Mouse (Mus musculus) limb, embryonic 12.5 days (tissue): ENCODE results near the gene Galnt17. TPM values are rescaled to one million over a fixed set of nuclear protein-coding genes. Genes with fewer than 3 reads are reported as not detected.

Source experiments
- ATAC-seq: fragments of 200-750 bp; cut with Nextera tagmentation; 2 replicates; pipeline ENCODE4 v1.8.0; 2017; ENCODE audit warnings: low read depth, moderate TSS enrichment; ENCODE audit not compliant: insufficient number of reproducible peaks, insufficient read depth, low FRiP score, low TSS enrichment
- H3K27ac ChIP-seq: fragments of 300-500 bp; sonication (generic); 2 replicates; pipeline ENCODE4 v1.5.1; 2016; ENCODE audit warnings: mild to moderate bottlenecking, moderate library complexity
- H3K27me3 ChIP-seq: fragments of 300-500 bp; sonication (generic); 2 replicates; pipeline ENCODE4 v1.6.1; 2016; ENCODE audit warnings: mild to moderate bottlenecking, moderate library complexity
- H3K36me3 ChIP-seq: fragments of 300-500 bp; sonication (generic); 2 replicates; pipeline ENCODE4 v1.6.1; 2016; ENCODE audit warnings: mild to moderate bottlenecking, moderate library complexity
- H3K4me1 ChIP-seq: fragments of 300-500 bp; sonication (generic); replicated peaks from 2 replicates; pipeline ENCODE4 v1.6.1; 2016
- H3K4me2 ChIP-seq: fragments of 300-500 bp; sonication (generic); 2 replicates; pipeline ENCODE4 v1.6.1; 2016; ENCODE audit warnings: mild to moderate bottlenecking, moderate library complexity
- H3K4me3 ChIP-seq: fragments of 300-500 bp; sonication (generic); replicated peaks from 2 replicates; pipeline ENCODE4 v1.5.1; 2016; ENCODE audit warnings: mild to moderate bottlenecking
- H3K9ac ChIP-seq: fragments of 300-500 bp; sonication (generic); replicated peaks from 2 replicates; pipeline ENCODE4 v1.6.1; 2016; ENCODE audit warnings: mild to moderate bottlenecking, moderate library complexity
- H3K9me3 ChIP-seq: fragments of 300-500 bp; sonication (generic); 2 replicates; pipeline ENCODE4 v1.6.1; 2016; ENCODE audit warnings: mild to moderate bottlenecking, moderate library complexity
- WGBS: fragments of 180-500 bp; shearing (Covaris S2); methylation state at CpG from one replicate; pipeline ENCODE4 v1.1.7; 2016; 5-methylcytosine and 5-hydroxymethylcytosine counted together
- polyA plus RNA-seq: library from polyadenylated mRNA; unstranded; fragments of >200 nt; fragmentation: Nextera tagmentation; extraction: Ambion mirVana; gene quantifications from 2 replicates; pipeline ENCODE4 v1.2.1, GENCODE M21; 2016

Gene Galnt17
- polyA plus RNA-seq: 1.8 and 2.6 TPM in 2 replicates

DNA sequence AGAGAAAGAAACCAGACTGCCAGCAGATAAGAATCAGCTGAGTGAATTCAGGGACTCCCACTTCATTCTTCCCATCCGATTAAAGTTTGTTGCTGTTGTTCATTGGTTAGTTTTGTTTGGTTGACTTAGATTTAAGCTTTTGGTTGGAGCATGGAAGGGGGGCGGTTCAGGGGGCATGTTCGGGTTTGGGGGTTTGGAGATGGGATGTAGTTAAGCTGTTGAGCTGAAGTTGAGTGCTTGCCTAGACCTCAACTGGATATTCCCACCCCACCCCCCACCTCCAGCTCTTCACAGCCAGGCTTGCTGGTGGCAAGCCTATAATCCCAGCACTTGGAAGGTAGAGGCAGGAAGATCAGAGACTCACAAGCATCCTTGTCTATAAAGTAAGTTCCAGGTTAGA lies at the start of gene Galnt17:
Gene Galnt17, minus strand, starts transcription at position 101 of the 400 bp plus-strand sequence.
- 55% methylated on average over 3 of the region's 3 CpGs for WGBS
- Histone ChIP-seq H3K27ac (0 out of 2 replicates have a peak within 1 kb of the TSS, but pooled peaks have one; percentile 23), H3K4me1 (peaks cover 12% of the 10 kb centered on the region)

DNA sequence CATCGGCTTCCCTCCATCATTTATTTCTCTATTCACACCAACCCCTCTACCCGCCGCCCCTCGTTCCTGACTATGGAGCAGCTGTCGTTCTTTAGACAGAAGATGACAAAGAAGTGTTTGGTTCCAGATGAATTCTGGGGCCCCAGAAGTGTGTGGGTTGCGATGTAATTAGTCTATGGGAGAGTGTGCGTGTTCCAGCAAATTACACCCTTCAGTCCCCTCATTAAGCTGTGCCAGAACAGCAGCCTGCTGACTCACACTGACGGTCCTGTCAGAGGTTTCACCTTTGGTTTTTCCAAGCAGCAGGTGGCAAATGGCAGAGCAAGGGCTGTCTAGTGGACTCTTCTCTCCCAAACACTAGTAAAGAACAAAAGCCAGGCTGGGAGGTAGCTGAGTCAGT lies 26.2 kb upstream of the Galnt17 start:
- Histone ChIP-seq H3K9me3 (no peaks in the 10 kb centered on the region), H3K36me3 (no peaks in the 10 kb centered on the region), H3K9ac (no peak overlapping the region), H3K4me3 (no peak overlapping the region), H3K4me2 (no peak overlapping the region), H3K27ac (no peak overlapping the region), H3K27me3 (no peaks in the 10 kb centered on the region), H3K4me1 (no peaks in the 10 kb centered on the region)
- WGBS: 74% methylated on average over 8 of the region's 8 CpGs
- no peak for ATAC-seq

More for the DNA sequence above, at the start of gene Galnt17:
- Histone ChIP-seq H3K9ac (peak within 1 kb of the TSS; percentile 61), H3K27me3 (peaks cover 40% of the 10 kb centered on the region), H3K9me3 (no peaks in the 10 kb centered on the region), H3K4me2 (peak within 1 kb of the TSS; percentile 99), H3K4me3 (peak within 1 kb of the TSS; percentile 71), H3K36me3 (no peaks in the 10 kb centered on the region)
- no peak for ATAC-seq

DNA sequence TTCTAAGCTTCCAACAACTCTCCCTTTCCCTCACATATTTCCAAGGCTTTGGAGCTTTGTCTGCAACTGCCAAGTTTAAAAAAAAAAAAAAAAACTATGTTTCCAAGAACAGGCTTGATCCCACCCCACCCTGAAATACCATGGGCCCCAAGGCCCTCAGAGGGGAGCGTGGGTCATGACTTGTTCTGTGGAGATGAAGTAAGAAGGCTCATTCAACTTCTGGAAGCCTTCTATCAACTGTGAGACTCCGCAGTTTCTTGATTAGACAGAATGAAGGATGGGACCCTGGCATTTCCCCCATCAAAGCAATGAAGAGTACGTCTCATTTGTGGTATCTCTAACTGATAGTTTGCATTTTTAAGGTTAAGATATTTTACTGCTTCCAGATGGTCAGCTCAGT lies 13.0 kb upstream of the Galnt17 start:
- ATAC-seq: no peak
- H3K9ac ChIP-seq: no peak overlapping the region
- no peaks in the 10 kb centered on the region; the same call in 1 of the 2 replicates for H3K4me1 ChIP-seq
- no peaks in the 10 kb centered on the region for H3K27me3 ChIP-seq
- no peaks in the 10 kb centered on the region for H3K9me3 ChIP-seq
- no peak overlapping the region for H3K4me2 ChIP-seq
- no peak overlapping the region for H3K27ac ChIP-seq
- H3K4me3 ChIP-seq: no peak overlapping the region
- 33% methylated on average over 3 of the region's 3 CpGs for WGBS
- no peaks in the 10 kb centered on the region for H3K36me3 ChIP-seq

DNA sequence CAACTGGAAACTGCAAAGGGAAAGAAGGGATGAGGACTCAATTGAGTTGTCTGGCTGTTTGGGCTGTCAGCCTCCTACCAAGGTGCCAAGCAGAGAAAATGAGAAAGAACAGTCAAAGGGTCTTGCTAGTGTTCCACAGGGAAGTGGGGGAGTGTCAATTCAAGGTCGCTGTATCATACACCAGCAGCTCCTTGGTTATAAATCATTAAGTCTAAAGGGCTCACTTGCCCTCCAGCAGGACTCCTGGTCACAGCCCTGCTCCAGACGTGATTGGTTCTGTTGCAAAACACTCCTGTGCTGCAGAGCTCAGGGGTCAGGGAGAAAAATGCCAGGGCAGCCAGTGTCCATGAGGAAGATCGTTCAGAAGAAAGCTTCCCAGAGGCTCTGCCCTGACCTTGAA lies 11.3 kb upstream of the Galnt17 start:
- H3K27ac ChIP-seq: no peak overlapping the region
- no peaks in the 10 kb centered on the region for H3K36me3 ChIP-seq
- H3K9me3 ChIP-seq: no peaks in the 10 kb centered on the region
- no peak overlapping the region for H3K4me3 ChIP-seq
- 5% methylated on average over 3 of the region's 3 CpGs for WGBS
- peaks cover 4% of the 10 kb centered on the region for H3K4me1 ChIP-seq
- H3K9ac ChIP-seq: no peak overlapping the region
- no peak for ATAC-seq
- H3K4me2 ChIP-seq: no peak overlapping the region
- H3K27me3 ChIP-seq: no peaks in the 10 kb centered on the region

DNA sequence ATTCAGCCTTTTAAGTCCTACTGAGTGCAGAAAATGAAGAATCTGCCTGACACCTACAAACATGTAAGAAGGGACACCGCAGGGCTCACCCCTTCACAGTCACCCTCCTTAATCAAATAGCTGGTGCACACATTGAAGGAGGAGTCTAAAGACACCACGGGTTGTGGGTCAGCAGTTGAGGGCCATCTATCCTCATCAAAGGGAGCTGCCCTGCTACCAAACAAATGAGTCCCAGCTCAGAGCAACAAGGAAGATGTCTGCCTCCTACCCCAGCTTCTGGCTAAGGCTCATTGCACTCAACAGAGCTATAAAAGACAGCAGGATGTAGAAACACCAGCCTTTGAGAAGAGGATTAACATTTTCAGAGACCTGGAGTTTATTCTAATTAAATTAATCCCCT lies 10.8 kb upstream of the Galnt17 start:
- H3K9ac ChIP-seq: no peak overlapping the region
- no peak overlapping the region for H3K27ac ChIP-seq
- H3K4me1 ChIP-seq: peaks cover 4% of the 10 kb centered on the region
- H3K36me3 ChIP-seq: no peaks in the 10 kb centered on the region
- no peaks in the 10 kb centered on the region for H3K27me3 ChIP-seq
- H3K4me3 ChIP-seq: no peak overlapping the region
- WGBS: 26% methylated on average over 2 of the region's 2 CpGs
- no peak overlapping the region for H3K4me2 ChIP-seq
- ATAC-seq: no peak
- no peaks in the 10 kb centered on the region for H3K9me3 ChIP-seq

DNA sequence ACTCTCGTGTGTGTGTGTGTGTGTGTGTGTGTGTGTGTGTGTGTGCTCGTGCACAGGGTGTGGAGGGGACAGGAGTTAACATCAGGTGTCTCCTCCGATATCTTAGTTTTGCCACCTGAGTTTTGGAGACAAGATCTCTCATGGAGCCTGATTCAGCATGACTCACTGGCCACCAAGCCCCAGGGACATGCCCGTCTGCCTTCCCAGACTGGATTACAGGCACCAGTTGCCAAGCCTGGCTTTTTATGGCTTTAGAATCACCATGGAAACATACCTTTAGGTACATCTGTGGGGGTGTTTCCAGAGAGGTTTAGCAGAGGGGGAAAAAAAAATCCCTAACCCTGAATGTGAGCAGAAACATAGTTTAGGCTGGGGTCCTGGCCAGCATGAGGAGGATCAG lies 6.7 kb upstream of the Galnt17 start:
- Histone ChIP-seq H3K36me3 (no peaks in the 10 kb centered on the region), H3K27me3 (no peaks in the 10 kb centered on the region), H3K9me3 (no peaks in the 10 kb centered on the region), H3K4me2 (no peak overlapping the region), H3K27ac (no peak overlapping the region), H3K4me1 (peaks cover 4% of the 10 kb centered on the region), H3K9ac (no peak overlapping the region), H3K4me3 (no peak overlapping the region)
- whole genome bisulfite sequencing: 55% methylated on average over 4 of the region's 4 CpGs
- ATAC-seq: no peak

DNA sequence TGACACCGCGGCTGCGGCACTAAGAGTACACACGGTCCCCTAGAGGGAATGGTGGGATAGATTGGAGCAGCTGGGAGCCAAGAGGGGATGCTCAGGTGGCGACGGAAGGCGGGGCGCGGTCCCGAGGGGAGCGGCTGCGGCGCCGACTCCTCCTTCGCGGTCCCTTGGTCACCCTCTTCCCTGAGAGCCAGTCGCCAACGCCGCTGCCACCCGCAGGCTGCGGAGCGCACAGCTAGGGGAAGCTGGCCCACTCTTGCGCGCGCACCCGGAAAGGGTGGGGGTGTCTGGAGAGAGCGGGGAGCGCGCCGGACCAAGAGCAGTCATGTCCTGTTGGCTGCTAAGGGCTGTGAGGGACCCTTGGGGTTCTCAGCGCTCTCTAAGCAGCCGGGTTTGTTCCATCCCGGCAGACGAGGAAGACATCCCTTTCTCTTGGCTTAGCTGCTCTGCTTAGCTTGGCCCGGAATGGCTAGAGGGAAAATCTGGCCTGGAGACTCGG lies 593 bp downstream of the Galnt17 start:
- H3K9me3 ChIP-seq: no peaks in the 10 kb centered on the region
- H3K4me1 ChIP-seq: peaks cover 12% of the 10 kb centered on the region
- no peaks in the 10 kb centered on the region for H3K36me3 ChIP-seq
- H3K27me3 ChIP-seq: peaks cover 43% of the 10 kb centered on the region
- H3K4me2 ChIP-seq: peak overlapping the region; percentile 99
- peak; percentile 79 for ATAC-seq
- peak overlapping the region; percentile 71 for H3K4me3 ChIP-seq
- WGBS: under 1% methylated on average over 36 of the region's 36 CpGs
- 0 out of 2 replicates have a peak overlapping the region, but pooled peaks have one; percentile 23 for H3K27ac ChIP-seq
- peak overlapping the region; percentile 61 for H3K9ac ChIP-seq

DNA sequence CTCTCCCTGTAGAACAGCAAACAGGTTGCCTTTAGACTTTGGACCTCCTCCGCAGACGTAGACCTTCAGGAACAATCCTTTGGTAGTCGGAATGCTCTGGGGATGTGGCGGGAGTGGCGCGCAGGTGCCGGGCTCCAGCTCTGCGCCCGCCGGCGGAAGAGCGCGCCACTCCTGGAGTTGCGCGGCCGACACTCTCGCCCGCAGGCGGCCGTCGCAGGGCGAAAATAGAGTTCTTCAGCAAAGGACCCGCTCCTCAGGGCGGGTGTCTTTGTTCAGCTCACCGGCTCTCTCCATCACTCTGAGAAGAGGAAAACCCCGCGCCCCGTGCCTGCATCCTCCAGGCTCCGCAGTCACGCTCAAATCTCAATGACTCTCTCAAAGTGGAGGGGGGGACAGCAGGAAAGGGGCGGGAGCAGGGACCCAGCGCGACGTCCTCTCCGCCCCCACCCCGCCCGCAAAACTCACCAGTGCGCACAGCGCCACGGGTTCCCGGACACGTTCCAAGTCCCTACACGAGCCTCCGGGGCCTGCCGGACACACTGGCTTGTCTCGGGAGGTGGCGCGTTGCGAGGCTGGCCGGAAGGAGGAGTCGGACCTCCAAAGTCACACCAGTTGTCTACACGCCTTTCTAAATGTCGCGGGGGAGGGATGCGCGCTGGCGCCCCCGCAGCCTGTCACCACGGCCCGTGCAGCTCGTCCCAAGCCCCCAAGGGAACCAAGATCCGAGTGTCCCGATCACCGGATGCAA lies 1.2 kb downstream of the Galnt17 start:
- ATAC-seq: no peak
- Histone ChIP-seq H3K4me3 (peak overlapping the region; percentile 71), H3K4me1 (peaks cover 12% of the 10 kb centered on the region), H3K36me3 (no peaks in the 10 kb centered on the region), H3K4me2 (peak overlapping the region; percentile 99), H3K9me3 (no peaks in the 10 kb centered on the region), H3K27me3 (peaks cover 47% of the 10 kb centered on the region), H3K27ac (0 out of 2 replicates have a peak overlapping the region, but pooled peaks have one; percentile 23), H3K9ac (peak overlapping the region; percentile 61)
- WGBS: under 1% methylated on average over 64 of the region's 64 CpGs

DNA sequence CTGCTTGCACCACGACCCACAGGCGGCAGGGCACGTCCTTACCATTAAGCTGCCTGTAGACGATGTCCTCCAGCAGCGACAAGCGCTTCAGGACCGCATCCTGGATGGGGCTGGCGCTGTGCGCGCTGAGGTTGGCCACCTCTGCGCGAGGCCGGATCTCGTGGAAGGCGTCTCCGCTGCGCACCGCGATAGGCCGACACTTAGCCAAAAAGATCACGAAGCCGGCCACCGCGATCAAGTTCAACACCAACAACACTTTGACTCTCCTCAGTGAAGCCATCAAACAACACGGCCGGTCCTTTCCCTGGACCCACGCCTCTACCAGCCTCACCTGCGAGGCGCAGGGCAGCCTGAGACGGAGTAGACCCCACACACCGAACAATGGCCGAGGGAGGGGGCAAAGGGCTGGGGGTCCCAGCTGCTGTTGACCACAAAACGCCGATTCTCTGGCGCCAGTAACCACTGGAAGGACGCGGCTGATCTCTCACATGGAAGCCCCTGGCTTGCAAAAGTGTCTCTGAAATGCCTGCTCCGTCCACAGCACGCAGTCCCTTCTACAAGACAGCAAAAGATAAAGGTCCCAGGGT lies 1.9 kb downstream of the Galnt17 start:
- peak overlapping the region; percentile 71 for H3K4me3 ChIP-seq
- ATAC-seq: no peak
- no peaks in the 10 kb centered on the region for H3K36me3 ChIP-seq
- H3K9me3 ChIP-seq: no peaks in the 10 kb centered on the region
- H3K27ac ChIP-seq: no peak overlapping the region
- H3K27me3 ChIP-seq: peaks cover 47% of the 10 kb centered on the region
- peaks cover 12% of the 10 kb centered on the region for H3K4me1 ChIP-seq
- WGBS: under 1% methylated on average over 39 of the region's 39 CpGs
- peak overlapping the region; percentile 99 for H3K4me2 ChIP-seq
- H3K9ac ChIP-seq: peak overlapping the region; percentile 61; the same call in 1 of the 2 replicates

DNA sequence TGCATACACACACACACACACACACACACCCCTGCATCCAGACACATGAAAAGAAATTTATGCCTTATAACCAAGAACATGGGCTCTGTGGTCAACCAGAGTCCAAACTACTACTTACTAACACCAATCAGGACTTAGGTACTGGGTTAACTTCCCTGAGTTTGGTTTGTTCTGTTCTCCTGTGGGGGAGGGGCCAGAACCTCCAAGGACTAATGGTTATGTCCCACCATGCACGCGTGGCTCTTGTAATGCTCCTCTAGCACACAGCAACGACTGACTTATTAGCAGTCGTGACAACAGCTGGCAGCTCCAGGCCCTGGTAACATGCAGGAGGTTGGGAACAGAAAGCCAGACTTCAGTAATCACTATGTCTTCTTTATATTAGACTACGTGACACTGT lies 3.1 kb downstream of the Galnt17 start:
- Histone ChIP-seq H3K27me3 (peaks cover 47% of the 10 kb centered on the region), H3K27ac (no peak overlapping the region), H3K36me3 (no peaks in the 10 kb centered on the region), H3K9me3 (no peaks in the 10 kb centered on the region), H3K4me2 (peak overlapping the region; percentile 99; the same call in 1 of the 2 replicates), H3K4me1 (peaks cover 12% of the 10 kb centered on the region), H3K4me3 (no peak overlapping the region), H3K9ac (no peak overlapping the region)
- 33% methylated on average over 5 of the region's 5 CpGs for WGBS
- ATAC-seq: no peak

DNA sequence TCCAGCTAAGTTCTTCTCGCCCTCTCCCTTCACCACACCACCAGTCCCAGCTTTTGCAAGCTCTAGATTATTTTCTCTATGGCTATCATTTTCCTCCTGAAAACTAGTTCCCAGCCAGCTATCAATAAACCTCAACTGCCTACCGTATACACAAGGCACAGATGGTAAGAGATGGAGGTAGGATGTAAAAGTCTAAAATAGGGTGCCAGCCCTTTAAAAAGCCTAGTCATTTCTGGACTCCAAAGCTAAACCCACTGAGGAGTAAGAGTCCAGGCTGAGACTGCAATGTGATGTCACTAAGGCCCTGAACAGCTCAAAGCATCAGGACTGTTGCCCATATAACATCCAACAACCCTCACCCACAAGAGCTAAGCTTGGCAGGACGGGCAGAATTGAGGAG lies 6.8 kb downstream of the Galnt17 start:
- Histone ChIP-seq H3K4me2 (no peak overlapping the region), H3K27me3 (peaks cover 33% of the 10 kb centered on the region), H3K27ac (no peak overlapping the region), H3K9ac (no peak overlapping the region), H3K9me3 (no peaks in the 10 kb centered on the region), H3K36me3 (no peaks in the 10 kb centered on the region), H3K4me3 (no peak overlapping the region), H3K4me1 (peaks cover 8% of the 10 kb centered on the region)
- WGBS: 89% methylated on average over 3 of the region's 3 CpGs
- ATAC-seq: no peak
